Mouse (Mus musculus) frontal cortex, adult 2 months (tissue): Measurements from ENCODE around the gene Kmt2c. TPM values are rescaled to one million over a fixed set of nuclear protein-coding genes. Genes with fewer than 3 reads are reported as not detected.
A peak's percentile ranks its signal among the peaks of the same experiment; 100 is the strongest.
"Not testable (repeated sequence)": the region's sequence is repeated elsewhere in the genome, so short reads cannot be mapped to it uniquely, and the experiment has no call there.

Experiments
- DNase-seq, 2 experiments: peaks; one replicate each; pipeline ENCODE4 v3.0.0; 2022; ENCODE audit warnings: low spot score in 1 of 2; ENCODE audit errors: extremely low spot score in 1 of 2
- polyA plus RNA-seq: library from polyadenylated mRNA; depleted of rRNA; stranded (reverse); fragments of >200 nt; gene quantifications from 2 replicates; pipeline ENCODE4 v1.2.3, GENCODE M21; 2012

Kmt2c gene
- polyA plus RNA-seq, 1 experiment, result 44.2 TPM

GRCm38 (mm10) chr5:25516301-25516895 is 17.8 kb upstream of the Kmt2c start:
- no peak for DNase-seq

GRCm38 (mm10) chr5:25515767-25516166 is 17.2 kb upstream of the Kmt2c start, which contains the start of gene Cct8l1:
Gene Cct8l1 (plus strand): TSS chr5:25516067.
- DNase-seq, result no peak

DNA sequence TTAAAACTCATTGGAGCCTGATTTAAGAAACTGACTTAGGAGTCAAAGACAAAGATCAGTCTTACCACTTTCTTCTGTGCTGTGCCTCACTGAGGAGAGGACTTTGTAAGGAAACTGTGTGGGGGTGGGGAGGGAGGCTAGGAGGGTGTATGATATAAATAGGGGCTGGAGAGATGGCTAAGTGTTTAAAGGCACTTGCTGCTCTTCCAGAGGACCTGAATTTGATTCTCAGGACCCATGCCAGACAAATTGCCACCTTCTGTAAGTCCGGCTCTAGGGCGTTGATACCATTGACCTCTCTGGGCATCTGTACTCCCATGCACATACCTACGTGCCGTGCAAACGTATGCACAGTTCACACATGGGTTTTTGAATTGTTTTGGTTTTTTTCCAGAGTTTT is 7.5 kb upstream of the Kmt2c start:
- DNase-seq, result no peak

DNA sequence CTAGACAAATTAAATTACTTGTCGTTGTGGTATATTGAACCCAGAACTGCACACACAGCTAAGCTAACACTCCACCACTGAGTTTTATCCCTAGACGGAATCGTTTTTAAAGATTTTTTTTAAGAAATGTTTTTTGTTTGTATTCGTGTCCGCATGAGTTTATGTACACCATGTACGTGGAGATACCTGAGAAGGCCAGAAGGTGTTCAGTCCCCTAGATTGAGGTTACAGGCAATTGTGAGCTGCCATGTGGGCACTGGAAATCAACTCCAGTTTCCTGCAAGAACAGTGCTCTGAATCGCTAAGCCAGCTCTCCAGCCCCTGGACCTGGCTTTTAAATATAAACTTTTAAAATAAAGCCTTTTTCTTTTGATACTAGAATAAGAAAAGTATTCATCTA is 2.1 kb upstream of the Kmt2c start:
- DNase-seq, result no peak

DNA sequence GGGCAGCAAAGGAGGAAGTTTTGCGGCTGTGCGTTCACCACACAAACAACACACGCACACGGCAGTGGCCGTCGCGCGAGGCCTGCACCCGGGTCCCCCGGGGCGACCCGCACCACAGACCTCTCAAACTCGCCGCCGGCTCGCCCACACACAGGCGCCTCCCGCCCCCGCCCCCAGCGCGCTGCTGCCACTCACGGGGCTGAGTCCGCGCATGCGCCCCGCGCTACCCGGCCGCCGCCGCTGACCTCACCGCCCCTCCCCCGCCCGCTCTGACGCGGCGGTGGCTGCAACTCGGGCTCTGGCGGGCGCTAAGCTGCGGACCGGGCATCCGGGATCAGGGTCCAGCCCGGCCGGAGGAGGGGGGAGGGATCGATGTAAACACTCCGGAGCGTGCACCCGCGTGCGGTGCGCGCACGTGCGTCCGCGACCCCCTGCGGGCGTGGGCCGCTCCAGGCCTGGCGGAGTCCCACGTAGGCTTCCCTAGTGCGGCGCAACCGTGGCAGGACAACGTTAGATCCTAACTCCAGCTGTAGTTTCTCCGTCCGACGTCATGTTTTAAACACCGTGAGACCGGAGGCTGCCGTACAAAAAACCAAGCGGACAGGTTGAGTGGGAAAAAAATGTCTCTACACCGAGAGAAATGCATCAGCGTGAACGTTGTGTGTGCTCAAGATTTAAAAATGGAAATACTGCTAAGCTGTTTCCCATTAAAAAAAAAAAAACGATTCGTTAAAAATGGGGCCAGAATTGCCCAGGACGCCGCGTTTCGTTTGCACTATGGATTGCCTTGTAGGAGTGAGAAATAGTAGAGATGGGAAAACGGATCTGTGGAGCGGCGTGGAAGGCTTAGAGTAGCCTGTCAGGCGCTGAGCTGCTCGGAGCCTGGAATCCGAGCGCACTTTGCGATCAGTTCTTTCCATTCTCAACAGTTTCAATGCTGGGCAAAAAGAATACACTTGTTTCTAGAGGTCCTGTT is 1.1 kb upstream of the Kmt2c start:
- peak; percentile 91 to 96 for DNase-seq

- peak in 1 of 2 experiments; percentile 63 for DNase-seq
Observed at GRCm38 (mm10) chr5:25498821-25499422, 339 bp upstream of the Kmt2c start.

GRCm38 (mm10) chr5:25497720-25498345 is 750 bp downstream of the Kmt2c start:
- peak; percentile 3 to 37 for DNase-seq

DNA sequence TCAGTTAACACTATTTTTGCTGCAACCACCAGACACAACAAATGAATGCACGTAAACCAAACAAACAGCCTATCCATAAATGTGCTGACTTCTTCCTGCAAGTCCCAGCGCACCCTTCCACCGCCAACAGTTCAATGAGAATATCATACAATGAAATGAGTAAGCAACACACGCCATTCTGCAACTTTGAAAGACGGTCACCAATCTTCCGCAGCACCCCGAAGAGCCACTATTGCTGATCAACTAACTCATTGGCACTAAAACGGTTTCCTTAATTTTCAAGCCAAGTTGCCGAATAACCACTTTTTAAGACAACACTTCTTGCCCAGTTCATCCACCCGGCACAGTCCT is 1.2 kb downstream of the Kmt2c start:
- peak in 1 of 2 experiments; percentile 7 for DNase-seq

DNA sequence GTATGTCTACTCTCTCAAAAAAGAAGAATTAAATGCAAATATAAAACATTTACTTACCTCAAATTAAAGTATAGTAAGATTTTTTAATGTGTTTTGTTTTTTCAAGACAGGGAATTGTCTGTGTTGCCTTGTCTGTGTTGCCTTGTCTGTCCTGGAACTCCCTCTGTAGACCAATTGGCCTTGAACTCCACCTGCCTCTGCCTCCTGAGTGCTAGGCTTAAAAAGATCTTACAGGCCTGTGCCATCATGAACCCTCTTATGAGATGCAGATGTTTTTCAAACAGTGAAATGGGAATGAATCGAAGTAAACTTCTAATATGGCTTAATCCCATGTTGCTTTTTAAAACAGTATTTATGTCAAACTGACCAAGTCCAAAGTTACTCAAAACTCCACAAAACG is 1.9 kb downstream of the Kmt2c start:
- DNase-seq, result no peak

- no peak for DNase-seq
Observed at GRCm38 (mm10) chr5:25478863-25479262, 19.7 kb downstream of the Kmt2c start.

- DNase-seq, result no peak
Observed at GRCm38 (mm10) chr5:25475789-25476188, 22.8 kb downstream of the Kmt2c start.

GRCm38 (mm10) chr5:25472070-25472469 is 26.5 kb downstream of the Kmt2c start:
- peak in 1 of 2 experiments; percentile 33 for DNase-seq

GRCm38 (mm10) chr5:25461956-25462355 is 36.6 kb downstream of the Kmt2c start:
- DNase-seq, result no peak

GRCm38 (mm10) chr5:25455432-25455831 is 43.2 kb downstream of the Kmt2c start:
- not testable (repeated sequence) for DNase-seq

GRCm38 (mm10) chr5:25452691-25453090 is 45.9 kb downstream of the Kmt2c start:
- no peak for DNase-seq

DNA sequence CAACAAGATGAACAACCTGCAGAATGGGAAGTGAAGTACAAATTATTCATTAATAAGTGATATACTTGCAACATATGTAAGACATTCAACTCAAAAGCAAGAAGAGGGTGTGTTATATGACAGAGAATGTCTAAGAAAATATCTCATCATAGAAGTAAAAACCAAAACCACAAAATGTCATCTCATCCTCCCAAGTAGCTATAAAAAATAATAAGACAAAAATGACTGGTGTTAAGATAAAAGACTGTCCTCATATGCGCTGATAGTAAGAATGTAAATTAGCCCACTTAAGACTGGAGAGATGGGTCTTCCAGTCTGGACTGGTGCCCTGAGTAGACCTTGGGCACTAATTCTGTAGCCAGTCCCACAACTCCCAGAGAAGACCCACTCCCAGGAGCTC is 61.1 kb downstream of the Kmt2c start:
- no peak for DNase-seq

DNA sequence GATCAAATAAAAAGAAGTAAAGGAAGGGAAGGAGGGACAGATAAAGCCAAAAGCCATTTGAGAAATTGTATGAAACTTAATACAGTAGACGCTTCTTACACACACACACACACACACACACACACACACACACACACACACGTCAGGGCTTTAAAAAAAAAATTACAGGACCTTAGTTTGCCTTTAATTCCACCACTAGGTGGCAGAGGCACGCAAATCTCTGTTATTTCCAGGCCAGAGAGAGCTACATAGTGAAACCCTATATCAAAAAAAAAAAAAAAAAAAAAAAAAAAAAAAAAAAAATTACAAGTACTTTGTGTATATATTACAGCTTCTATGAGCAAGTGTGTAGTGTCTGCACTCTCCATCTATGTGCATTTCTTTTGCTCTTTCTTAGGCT is 62.5 kb downstream of the Kmt2c start:
- peak; percentile 15 to 77 for DNase-seq

GRCm38 (mm10) chr5:25422576-25422975 is 76.0 kb downstream of the Kmt2c start:
- no peak for DNase-seq

DNA sequence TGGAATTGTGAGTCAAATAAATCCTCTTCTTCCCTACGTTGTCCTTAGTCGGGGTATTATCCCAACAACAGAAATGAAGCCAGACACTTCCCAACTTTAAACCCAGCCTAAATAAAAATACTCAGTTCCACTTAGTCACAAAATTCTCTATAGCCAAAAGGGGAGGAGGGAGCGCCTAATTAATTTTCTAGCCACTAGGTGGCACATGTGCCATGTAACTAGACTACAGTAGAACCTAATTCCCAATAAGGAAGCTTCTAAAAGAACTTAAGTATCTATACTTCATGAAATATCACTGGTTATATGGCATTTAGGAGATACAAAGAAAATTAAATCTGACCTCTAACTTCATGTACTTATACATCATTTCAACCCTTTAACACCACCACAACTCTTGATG is 78.0 kb downstream of the Kmt2c start:
- peak; percentile 43 to 87 for DNase-seq

DNA sequence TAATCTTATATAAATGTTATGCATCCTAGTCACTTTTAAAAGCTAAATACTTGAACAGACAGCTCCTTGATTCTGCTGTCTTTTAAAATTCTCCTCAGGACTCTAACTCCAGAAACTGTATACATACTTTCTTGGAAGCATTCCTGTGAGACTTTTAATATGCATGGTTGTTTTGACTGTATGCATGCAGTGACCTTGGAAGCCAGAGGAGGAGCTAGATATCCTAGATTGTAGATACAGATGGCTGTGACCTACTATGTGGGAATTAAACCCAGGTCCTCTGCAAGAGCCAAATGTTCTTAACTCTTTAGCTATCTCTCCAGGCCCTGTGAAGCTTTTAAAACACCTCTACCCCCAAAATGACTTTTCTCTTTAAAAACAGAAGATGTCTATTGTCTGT is 83.2 kb downstream of the Kmt2c start:
- no peak for DNase-seq

- no peak for DNase-seq
Observed at GRCm38 (mm10) chr5:25396727-25397126, 101.9 kb downstream of the Kmt2c start.
